Mouse (Mus musculus) thymus, postnatal 14 days (tissue): ENCODE measurements around the gene Gm15448.
"Not testable (repeated sequence)": the region's sequence is repeated elsewhere in the genome, so short reads cannot be mapped to it uniquely, and the experiment has no call there.

Source experiments
- DNase-seq: peaks from one replicate; pipeline ENCODE4 v3.0.0; 2021

Gm15448 gene

GRCm38 (mm10) chr7:3825599-3825998 lies at the start of gene Gm15448:
TSS of gene Gm15448 (minus strand) at chr7:3825687.
- not testable (repeated sequence) for DNase-seq

- not testable (repeated sequence) for DNase-seq
Measured at GRCm38 (mm10) chr7:3875032-3875431, 49.5 kb upstream of the Gm15448 start.

- DNase-seq = not testable (repeated sequence)
Measured at GRCm38 (mm10) chr7:3844951-3845350, 19.5 kb upstream of the Gm15448 start, which contains the start of gene Pira2. TSS of gene Pira2 (minus strand) at chr7:3845051.

GRCm38 (mm10) chr7:3837854-3838253 lies 12.4 kb upstream of the Gm15448 start:
- not testable (repeated sequence) for DNase-seq

GRCm38 (mm10) chr7:3830633-3831032 lies 5.1 kb upstream of the Gm15448 start:
- not testable (repeated sequence) for DNase-seq

- not testable (repeated sequence) for DNase-seq
Measured at GRCm38 (mm10) chr7:3811912-3812311, 13.6 kb downstream of the Gm15448 start.

GRCm38 (mm10) chr7:3802935-3803334 lies 22.6 kb downstream of the Gm15448 start:
- DNase-seq = not testable (repeated sequence)

- not testable (repeated sequence) for DNase-seq
Measured at GRCm38 (mm10) chr7:3799940-3800339, 25.5 kb downstream of the Gm15448 start.

GRCm38 (mm10) chr7:3796286-3796685 lies 29.2 kb downstream of the Gm15448 start:
- not testable (repeated sequence) for DNase-seq
